Mouse (Mus musculus): Measurements from ENCODE around the gene Ubl7. TPM values are rescaled to one million over a fixed set of nuclear protein-coding genes. Genes with fewer than 3 reads are reported as not detected.

The Ubl7 gene
- polyA plus RNA-seq, 1 experiment from 2014 or later, result 169 TPM

DNA sequence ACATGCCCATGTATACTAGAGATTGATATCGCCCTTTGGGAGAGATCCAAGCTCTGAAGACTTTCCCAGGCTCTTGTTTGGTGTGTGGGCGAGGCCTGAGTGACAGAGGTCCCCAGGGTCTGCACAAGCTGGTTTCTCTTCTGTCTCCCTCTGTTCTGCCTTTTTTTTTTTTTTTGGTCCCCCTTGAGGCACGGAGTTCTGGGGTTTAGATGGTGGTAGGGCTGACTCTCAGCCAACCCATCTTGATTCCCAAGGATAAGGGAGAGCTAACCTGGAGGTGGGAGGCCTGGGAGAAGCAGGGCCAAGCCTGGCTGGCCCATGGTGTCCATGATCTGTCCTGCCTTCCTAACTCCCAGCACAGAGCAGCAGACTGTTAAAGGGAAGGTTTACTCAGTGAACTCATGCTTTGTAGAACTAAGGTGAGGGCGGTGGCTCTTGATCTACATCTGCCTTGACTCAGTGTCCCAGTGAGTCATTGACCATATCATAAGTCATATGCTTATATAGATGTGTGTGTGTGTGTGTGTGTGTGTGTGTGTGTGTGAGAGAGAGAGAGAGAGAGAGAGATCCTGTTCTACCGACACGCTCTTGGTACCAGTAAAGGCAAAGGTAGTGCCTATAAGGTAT is 62.8 kb downstream of the Ubl7 start:
- WGBS, result 84% methylated on average over 6 of the region's 6 CpGs
- no peak overlapping the region for H3K4me3 ChIP-seq (replicated peaks)

DNA sequence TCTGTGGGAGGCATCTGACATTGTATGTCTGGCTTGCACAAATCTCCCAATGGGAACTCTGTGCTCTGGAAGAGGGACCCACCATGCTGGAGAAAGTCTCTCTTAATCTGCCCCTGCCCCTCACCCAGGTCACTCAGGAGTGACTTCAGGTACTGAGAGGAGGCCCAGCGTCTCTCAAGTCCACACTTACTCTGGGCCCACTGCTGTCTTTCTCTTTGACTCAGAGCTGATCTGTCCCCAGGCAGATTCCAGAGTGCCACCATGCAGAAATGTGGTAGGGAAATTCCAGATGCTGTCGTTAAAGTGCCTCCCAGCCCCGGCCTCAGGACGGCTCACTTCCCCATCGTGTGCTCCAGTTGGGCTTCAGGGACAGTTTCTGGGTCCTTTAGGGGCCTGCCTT is 63.4 kb downstream of the Ubl7 start:
- ATAC-seq, result no peak
- Histone ChIP-seq H3K27ac (no peak overlapping the region), H3K9ac (replicated peaks) (no peak overlapping the region), H3K4me3 (replicated peaks) (no peak overlapping the region), H3K4me2 (replicated peaks) (no peak overlapping the region), H3K4me1 (replicated peaks) (no peaks in the 10 kb centered on the region), H3K27me3 (no peaks in the 10 kb centered on the region), H3K9me3 (no peaks in the 10 kb centered on the region), H3K36me3 (no peaks in the 10 kb centered on the region)
- 81% methylated on average over 5 of the region's 5 CpGs for WGBS

More for the DNA sequence above, 62.8 kb downstream of the Ubl7 start:
- ATAC-seq, result no peak
- Histone ChIP-seq H3K27ac (no peak overlapping the region), H3K9ac (replicated peaks) (no peak overlapping the region), H3K27me3 (no peaks in the 10 kb centered on the region), H3K4me2 (replicated peaks) (no peak overlapping the region), H3K9me3 (no peaks in the 10 kb centered on the region), H3K36me3 (no peaks in the 10 kb centered on the region), H3K4me1 (replicated peaks) (no peaks in the 10 kb centered on the region)

- Histone ChIP-seq H3K4me1 (replicated peaks) (no peaks in the 10 kb centered on the region), H3K36me3 (no peaks in the 10 kb centered on the region), H3K27me3 (no peaks in the 10 kb centered on the region), H3K9ac (replicated peaks) (no peak overlapping the region), H3K27ac (no peak overlapping the region), H3K4me3 (replicated peaks) (no peak overlapping the region), H3K4me2 (replicated peaks) (no peak overlapping the region), H3K9me3 (no peaks in the 10 kb centered on the region)
- 92% methylated on average over 5 of the region's 5 CpGs for WGBS
- ATAC-seq, result no peak
These were observed 64.5 kb downstream of the Ubl7 start for GRCm38 (mm10) chr9:57975200-57975821.

- no peak overlapping the region for H3K4me2 ChIP-seq (replicated peaks)
- no peak overlapping the region for H3K9ac ChIP-seq (replicated peaks)
- H3K36me3 ChIP-seq, result no peaks in the 10 kb centered on the region
- H3K4me3 ChIP-seq (replicated peaks), result no peak overlapping the region
- no peak overlapping the region for H3K27ac ChIP-seq
- no peaks in the 10 kb centered on the region for H3K4me1 ChIP-seq (replicated peaks)
- 88% methylated on average over 6 of the region's 6 CpGs for WGBS
- no peak for ATAC-seq
- H3K27me3 ChIP-seq, result no peaks in the 10 kb centered on the region
- no peaks in the 10 kb centered on the region for H3K9me3 ChIP-seq
These were observed 67.2 kb downstream of the Ubl7 start for GRCm38 (mm10) chr9:57978025-57978424.

DNA sequence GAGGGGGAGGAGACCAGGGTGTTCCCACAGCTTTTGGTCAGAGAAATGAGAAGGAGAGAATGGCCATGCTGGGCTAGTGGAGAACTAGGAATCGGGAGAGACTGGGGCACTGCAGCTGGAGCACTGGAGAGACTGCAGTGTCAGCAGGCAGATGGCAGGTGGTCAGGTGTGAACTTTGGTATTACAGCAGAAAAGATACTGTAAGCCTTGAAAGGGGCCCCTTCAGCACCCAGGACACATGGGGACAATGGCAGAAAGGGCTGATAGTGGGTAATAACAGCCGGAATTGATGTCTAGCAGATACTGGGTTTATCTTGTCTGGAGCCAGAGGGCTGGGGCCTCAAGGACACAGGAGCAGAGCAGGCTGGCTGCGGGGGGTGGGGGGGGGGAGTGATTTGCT is 68.1 kb downstream of the Ubl7 start:
- 85% methylated on average over 3 of the region's 3 CpGs for WGBS
- ATAC-seq, result no peak
- Histone ChIP-seq H3K27me3 (no peaks in the 10 kb centered on the region), H3K4me2 (replicated peaks) (no peak overlapping the region), H3K27ac (no peak overlapping the region), H3K4me3 (replicated peaks) (no peak overlapping the region), H3K4me1 (replicated peaks) (no peaks in the 10 kb centered on the region), H3K9me3 (no peaks in the 10 kb centered on the region), H3K9ac (replicated peaks) (no peak overlapping the region), H3K36me3 (no peaks in the 10 kb centered on the region)

Other genes starting within 250 kb of the Ubl7 start
- gene Cyp1a2, start 227.3 kb upstream of the Ubl7 start, polyA plus RNA-seq (2015; fragmentation: Nextera tagmentation; extraction: Ambion mirVana), result not detected in 2 replicates
- not detected in 2 replicates for gene Cyp1a1, start 223.1 kb upstream of the Ubl7 start, polyA plus RNA-seq (2015; fragmentation: Nextera tagmentation; extraction: Ambion mirVana)
- gene Edc3, start 202.4 kb upstream of the Ubl7 start, polyA plus RNA-seq (2015; fragmentation: Nextera tagmentation; extraction: Ambion mirVana), result 38.1 and 40.1 TPM in 2 replicates
- gene Clk3, start 145.1 kb upstream of the Ubl7 start, polyA plus RNA-seq (2015; fragmentation: Nextera tagmentation; extraction: Ambion mirVana), result 80.0 and 84.9 TPM in 2 replicates
- 15.1 and 18.0 TPM in 2 replicates for gene Arid3b, start 74.2 kb upstream of the Ubl7 start, polyA plus RNA-seq (2015; fragmentation: Nextera tagmentation; extraction: Ambion mirVana)
- gene Sema7a, start 29.1 kb downstream of the Ubl7 start, polyA plus RNA-seq (2015; fragmentation: Nextera tagmentation; extraction: Ambion mirVana), result 1.9 and 2.7 TPM in 2 replicates
- 0.30 and 0.38 TPM in 2 replicates for gene Cyp11a1, start 95.4 kb downstream of the Ubl7 start, polyA plus RNA-seq (2015; fragmentation: Nextera tagmentation; extraction: Ambion mirVana)
- gene Stra6, start 152.8 kb downstream of the Ubl7 start, polyA plus RNA-seq (2015; fragmentation: Nextera tagmentation; extraction: Ambion mirVana), result 8.1 and 9.9 TPM in 2 replicates
- gene Ccdc33, start 207.8 kb downstream of the Ubl7 start, polyA plus RNA-seq (2015; fragmentation: Nextera tagmentation; extraction: Ambion mirVana), result 0.73 and 0.80 TPM in 2 replicates

Data from midbrain, embryonic 13.5 days (tissue).